Mouse (Mus musculus) ES-E14 (cell line): Measurements from ENCODE around the gene Olfr1280. TPM values are rescaled to one million over a fixed set of nuclear protein-coding genes. Genes with fewer than 3 reads are reported as not detected.
"Not testable (repeated sequence)": the region's sequence is repeated elsewhere in the genome, so short reads cannot be mapped to it uniquely, and the experiment has no call there.

Experiments
- DNase-seq: peaks from one replicate; pipeline ENCODE4 v3.0.0-alpha.2; 2013; ENCODE audit warnings: low read depth, low spot score
- H3K27ac ChIP-seq: 2 replicates; pipeline ENCODE4 v1.5.1; 2012; ENCODE audit warnings: low read depth, mild to moderate bottlenecking, low read length, moderate library complexity, mixed read lengths; ENCODE audit not compliant: poor library complexity, insufficient read depth, severe bottlenecking
- H3K36me3 ChIP-seq: 2 replicates; pipeline ENCODE4 v1.6.1; 2012; ENCODE audit warnings: mild to moderate bottlenecking, low read length, moderate library complexity, mixed read lengths; ENCODE audit not compliant: control insufficient read depth, poor library complexity, insufficient read depth, severe bottlenecking
- H3K4me1 ChIP-seq, 2 experiments: fragments of 150-350 bp in 1 of 2; sonication (generic) in 1 of 2; 2 replicates each; pipeline ENCODE4 v1.6.1; 2012; ENCODE audit warnings: low read length in 2 of 2, mild to moderate bottlenecking in 1 of 2, mixed read lengths in 1 of 2; ENCODE audit not compliant: control insufficient read depth in 2 of 2, insufficient read depth in 2 of 2, poor library complexity in 1 of 2
- H3K4me3 ChIP-seq, 2 experiments: fragments of 150-350 bp in 1 of 2; sonication (generic) in 1 of 2; 2 replicates each; pipeline ENCODE4 v1.5.1; 2012; ENCODE audit warnings: low read length in 2 of 2, low read depth in 1 of 2, mild to moderate bottlenecking in 1 of 2, mixed read lengths in 1 of 2; ENCODE audit not compliant: insufficient read depth in 1 of 2, poor library complexity in 1 of 2, severe bottlenecking in 1 of 2
- H3K9ac ChIP-seq: 2 replicates; pipeline ENCODE4 v1.6.1; 2012; ENCODE audit warnings: low read depth, mild to moderate bottlenecking, low read length, mixed read lengths; ENCODE audit not compliant: poor library complexity, insufficient read depth, severe bottlenecking
- H3K9me3 ChIP-seq: fragments of 150-350 bp; sonication (generic); 2 replicates; pipeline ENCODE4 v1.6.1; 2012; ENCODE audit warnings: low read depth, mild to moderate bottlenecking, low read length; ENCODE audit not compliant: control insufficient read depth, insufficient read depth
- CHD2 ChIP-seq: IDR thresholded peaks from 2 replicates; pipeline ENCODE4 v1.6.1; 2014; ENCODE audit warnings: mild to moderate bottlenecking, low read depth, low read length, inconsistent platforms
- HCFC1 ChIP-seq: IDR thresholded peaks from 2 replicates; pipeline ENCODE4 v1.6.1; 2012; ENCODE audit warnings: low read length, inconsistent platforms, borderline replicate concordance; ENCODE audit not compliant: insufficient read depth
- MAFK ChIP-seq: IDR thresholded peaks from 2 replicates; pipeline ENCODE4 v1.6.1; 2014; ENCODE audit warnings: mild to moderate bottlenecking, low read depth, low read length, inconsistent platforms; ENCODE audit not compliant: insufficient read depth
- ZC3H11A ChIP-seq: IDR thresholded peaks from 2 replicates; pipeline ENCODE4 v1.6.1; 2012; ENCODE audit warnings: low read depth, mild to moderate bottlenecking, inconsistent platforms, low read length, borderline replicate concordance
- ZNF384 ChIP-seq: IDR thresholded peaks from 2 replicates; pipeline ENCODE4 v1.6.1; 2012; ENCODE audit warnings: low read depth, low read length, inconsistent platforms
- in situ Hi-C, 2 experiments: fragments of 600-800 bp; cut with MboI; formaldehyde crosslinking; loops; one replicate each; pipeline ENCODE4 v1.15.1; 2025; ENCODE audit warnings: low sequenced_read_pairs in 2 of 2, inconsistent platforms in 1 of 2; ENCODE audit not compliant: unreplicated experiment in 2 of 2
- total RNA-seq: library from RNA; depleted of rRNA; stranded (reverse); fragments of 300-350 nt; gene quantifications from 2 replicates; pipeline ENCODE4 v1.2.3, GENCODE M21; 2012; rRNA removed

The Olfr1280 gene
- total RNA-seq, 1 experiment = not detected

GRCm38 (mm10) chr2:111326220-111326619 lies 12.4 kb downstream of the Olfr1280 start, which contains the start of gene Olfr1281:
TSS of gene Olfr1281 (plus strand) at chr2:111326520.
- H3K9me3 ChIP-seq = no peaks in the 10 kb centered on the region
- no peaks in the 10 kb centered on the region for H3K4me1 ChIP-seq
- H3K27ac ChIP-seq = no peak within 1 kb of the TSS
- in situ Hi-C loops = no loop called here
- no peak for TF ChIP-seq HCFC1
- no peak for TF ChIP-seq CHD2
- TF ChIP-seq ZC3H11A = no peak
- no peak for TF ChIP-seq ZNF384
- TF ChIP-seq MAFK = no peak
- H3K36me3 ChIP-seq = no peaks in the 10 kb centered on the region
- no peak for DNase-seq
- H3K4me3 ChIP-seq = no peak within 1 kb of the TSS
- H3K9ac ChIP-seq = no peak within 1 kb of the TSS

- H3K36me3 ChIP-seq, H3K9ac ChIP-seq, H3K4me1 ChIP-seq, H3K9me3 ChIP-seq, H3K4me3 ChIP-seq, H3K27ac ChIP-seq, in situ Hi-C loops, DNase-seq: not testable (repeated sequence)
Measured at GRCm38 (mm10) chr2:111333721-111334120, 19.9 kb downstream of the Olfr1280 start.

- no peaks in the 10 kb centered on the region for H3K36me3 ChIP-seq
- in situ Hi-C loops = no loop called here
- no peak within 1 kb of the TSS for H3K4me3 ChIP-seq
- no peak within 1 kb of the TSS for H3K27ac ChIP-seq
- H3K9me3 ChIP-seq = no peaks in the 10 kb centered on the region
- TF ChIP-seq ZC3H11A (no peak), MAFK (no peak), HCFC1 (no peak), CHD2 (no peak), ZNF384 (no peak)
- H3K9ac ChIP-seq = no peak within 1 kb of the TSS
- DNase-seq = no peak
- no peaks in the 10 kb centered on the region for H3K4me1 ChIP-seq
Measured at GRCm38 (mm10) chr2:111335976-111336375, 22.2 kb downstream of the Olfr1280 start, which contains the start of gene Olfr1282. TSS of gene Olfr1282 (minus strand) at chr2:111336076.

- in situ Hi-C loops = no loop called here
- Histone ChIP-seq H3K27ac (no peak within 1 kb of the TSS), H3K36me3 (no peaks in the 10 kb centered on the region), H3K9ac (no peak within 1 kb of the TSS), H3K4me1 (no peaks in the 10 kb centered on the region), H3K4me3 (no peak within 1 kb of the TSS), H3K9me3 (no peaks in the 10 kb centered on the region)
- no peak for DNase-seq
- TF ChIP-seq CHD2 = no peak
Measured at GRCm38 (mm10) chr2:111366490-111366889, 52.7 kb downstream of the Olfr1280 start, which contains the start of gene Olfr1283. TSS of gene Olfr1283 (plus strand) at chr2:111366790.

GRCm38 (mm10) chr2:111375222-111375621 lies 61.4 kb downstream of the Olfr1280 start, which contains the start of gene Olfr1284:
TSS of gene Olfr1284 (plus strand) at chr2:111375522.
- Histone ChIP-seq H3K9me3 (no peaks in the 10 kb centered on the region), H3K4me3 (no peak within 1 kb of the TSS), H3K27ac (no peak within 1 kb of the TSS), H3K4me1 (no peaks in the 10 kb centered on the region), H3K36me3 (no peaks in the 10 kb centered on the region), H3K9ac (no peak within 1 kb of the TSS)
- in situ Hi-C loops = no loop called here
- no peak for TF ChIP-seq MAFK
- no peak for TF ChIP-seq HCFC1
- TF ChIP-seq CHD2 = no peak
- no peak for TF ChIP-seq ZC3H11A
- TF ChIP-seq ZNF384 = no peak
- no peak for DNase-seq

Other genes starting within 250 kb of the Olfr1280 start
- gene Gm13941, start 208.0 kb upstream of the Olfr1280 start, total RNA-seq = not detected in 2 replicates
- not detected in 2 replicates for gene Gm15130, start 161.1 kb upstream of the Olfr1280 start, total RNA-seq
- not detected in 2 replicates for gene 4930430A15Rik, start 84.4 kb upstream of the Olfr1280 start, total RNA-seq
- gene Olfr1275, start 78.7 kb upstream of the Olfr1280 start, total RNA-seq = not detected in 2 replicates
- gene Olfr1276, start 59.5 kb upstream of the Olfr1280 start, total RNA-seq = not detected in 2 replicates
- gene Olfr1277, start 39.9 kb upstream of the Olfr1280 start, total RNA-seq = 0.09 and 0.32 TPM in 2 replicates
- gene Olfr1278, start 23.9 kb upstream of the Olfr1280 start, total RNA-seq = not detected in 2 replicates
- gene Olfr1279, start 13.4 kb upstream of the Olfr1280 start, total RNA-seq = not detected in 2 replicates
- not detected in 2 replicates for gene Olfr1281, start 12.5 kb downstream of the Olfr1280 start, total RNA-seq
- not detected in 2 replicates for gene Olfr1282, start 22.1 kb downstream of the Olfr1280 start, total RNA-seq
- gene Olfr1283, start 52.8 kb downstream of the Olfr1280 start, total RNA-seq = not detected in 2 replicates
- gene Olfr1284, start 61.5 kb downstream of the Olfr1280 start, total RNA-seq = not detected in 2 replicates
- not detected in 2 replicates for gene Olfr1286, start 109.1 kb downstream of the Olfr1280 start, total RNA-seq
- not detected in 2 replicates for gene Olfr1287, start 135.1 kb downstream of the Olfr1280 start, total RNA-seq
- gene Olfr1288, start 160.1 kb downstream of the Olfr1280 start, total RNA-seq = not detected in 2 replicates
- gene Olfr1289, start 166.8 kb downstream of the Olfr1280 start, total RNA-seq = not detected in 2 replicates
- 0.13 TPM in 1 of 2 replicates, not detected in the other for gene Olfr1290, start 179.8 kb downstream of the Olfr1280 start, total RNA-seq
- not detected in 2 replicates for gene Olfr1291-ps1, start 183.2 kb downstream of the Olfr1280 start, total RNA-seq
- gene Olfr1293-ps, start 211.2 kb downstream of the Olfr1280 start, total RNA-seq = not detected in 2 replicates
- gene Olfr1294, start 226.3 kb downstream of the Olfr1280 start, total RNA-seq = not detected in 2 replicates